Mouse (Mus musculus) left cerebral cortex, adult 2 months (tissue): ENCODE results near the gene Epn2. TPM values are rescaled to one million over a fixed set of nuclear protein-coding genes. Genes with fewer than 3 reads are reported as not detected.

Experiments used
- DNase-seq, 2 experiments: peaks; one replicate each; pipeline ENCODE4 v3.0.0; 2021 to 2022; ENCODE audit warnings: low spot score in 2 of 2, mixed read lengths in 1 of 2; ENCODE audit errors: extremely low spot score in 1 of 2
- H3K27ac ChIP-seq: fragments of 200-600 bp; 2 replicates; pipeline ENCODE4 v1.8.1; 2022
- H3K4me3 ChIP-seq: fragments of 200-600 bp; 2 replicates; pipeline ENCODE4 v1.8.1; 2022
- CTCF ChIP-seq: fragments of 200-600 bp; IDR thresholded peaks from 2 replicates; pipeline ENCODE4 v1.8.1; 2022; ENCODE audit warnings: antibody characterized with exemption, mild to moderate bottlenecking, moderate library complexity
- intact Hi-C: fragments of 180-260 bp; cut with DNase I; formaldehyde crosslinking; loops from one replicate; pipeline ENCODE4 v1.15.1; 2025
- total RNA-seq, 2 experiments: library from RNA; stranded (reverse); gene quantifications; 2 replicates each; pipeline ENCODE4 v1.2.3; 2021

Gene Epn2
- total RNA-seq, 2 experiments from 2014 or later: 113 TPM

- TF ChIP-seq CTCF: no peak
- intact Hi-C loops: loop anchor here (2.0 to 5.0 kb wide), 3 partner anchors 20 to 424 kb away; no protein-coding TSS in a partner anchor
- H3K27ac ChIP-seq: peak overlapping the region; percentile 19; the same call in 1 of the 2 replicates
- DNase-seq: no peak
- H3K4me3 ChIP-seq: no peak overlapping the region
These were observed 37.2 kb upstream of the Epn2 start for GRCm38 (mm10) chr11:61616523-61617292.

- no peak for TF ChIP-seq CTCF
- no peak for DNase-seq
- H3K4me3 ChIP-seq: 0 out of 2 replicates have a peak overlapping the region, but pooled peaks have one; percentile 16
- intact Hi-C loops: loop anchor here (2.0 to 5.0 kb wide), 3 partner anchors 19 to 424 kb away; no protein-coding TSS in a partner anchor
- no peak overlapping the region for H3K27ac ChIP-seq
These were observed 36.4 kb upstream of the Epn2 start for GRCm38 (mm10) chr11:61615686-61616522.

- Histone ChIP-seq H3K27ac (no peak overlapping the region), H3K4me3 (no peak overlapping the region)
- DNase-seq: no peak
- intact Hi-C loops: no loop called here
- no peak for TF ChIP-seq CTCF
These were observed 34.9 kb upstream of the Epn2 start for GRCm38 (mm10) chr11:61614401-61614800.

- TF ChIP-seq CTCF: no peak
- intact Hi-C loops: no loop called here
- DNase-seq: no peak
- no peak overlapping the region for H3K4me3 ChIP-seq
- H3K27ac ChIP-seq: no peak overlapping the region
These were observed 32.7 kb upstream of the Epn2 start for GRCm38 (mm10) chr11:61612116-61612635.

GRCm38 (mm10) chr11:61611197-61611596, 31.7 kb upstream of the Epn2 start:
- no peak for TF ChIP-seq CTCF
- no peak overlapping the region; the same call in 1 of the 2 replicates for H3K27ac ChIP-seq
- intact Hi-C loops: no loop called here
- DNase-seq: no peak
- no peak overlapping the region for H3K4me3 ChIP-seq

GRCm38 (mm10) chr11:61608072-61608471, 28.6 kb upstream of the Epn2 start:
- no peak overlapping the region for H3K27ac ChIP-seq
- TF ChIP-seq CTCF: no peak
- intact Hi-C loops: no loop called here
- H3K4me3 ChIP-seq: no peak overlapping the region
- no peak for DNase-seq

- intact Hi-C loops: no loop called here
- Histone ChIP-seq H3K4me3 (no peak overlapping the region), H3K27ac (no peak overlapping the region)
- TF ChIP-seq CTCF: no peak
- DNase-seq: no peak
These were observed 23.2 kb upstream of the Epn2 start for GRCm38 (mm10) chr11:61602705-61603104.

GRCm38 (mm10) chr11:61601465-61601864, 22.0 kb upstream of the Epn2 start:
- intact Hi-C loops: no loop called here
- Histone ChIP-seq H3K4me3 (no peak overlapping the region), H3K27ac (no peak overlapping the region)
- no peak for DNase-seq
- TF ChIP-seq CTCF: no peak; the same call in 1 of the 2 replicates

GRCm38 (mm10) chr11:61598367-61598766, 18.9 kb upstream of the Epn2 start:
- Histone ChIP-seq H3K27ac (no peak overlapping the region), H3K4me3 (no peak overlapping the region)
- DNase-seq: no peak
- intact Hi-C loops: no loop called here
- TF ChIP-seq CTCF: no peak

GRCm38 (mm10) chr11:61597471-61597870, 18.0 kb upstream of the Epn2 start:
- no peak for DNase-seq
- intact Hi-C loops: loop anchor here (2.0 kb wide), 1 partner anchor 19 kb away; no protein-coding TSS in a partner anchor
- no peak for TF ChIP-seq CTCF
- H3K27ac ChIP-seq: no peak overlapping the region
- H3K4me3 ChIP-seq: no peak overlapping the region

- intact Hi-C loops: no loop called here
- Histone ChIP-seq H3K27ac (no peak overlapping the region), H3K4me3 (no peak overlapping the region)
- DNase-seq: no peak
- TF ChIP-seq CTCF: no peak
These were observed 13.6 kb upstream of the Epn2 start for GRCm38 (mm10) chr11:61593069-61593468.

GRCm38 (mm10) chr11:61592061-61592460, 12.6 kb upstream of the Epn2 start:
- no peak for DNase-seq
- Histone ChIP-seq H3K27ac (no peak overlapping the region), H3K4me3 (no peak overlapping the region)
- TF ChIP-seq CTCF: no peak
- intact Hi-C loops: no loop called here
